Mouse (Mus musculus): ENCODE results near the gene Arf4.
"Not testable (repeated sequence)": the region's sequence is repeated elsewhere in the genome, so short reads cannot be mapped to it uniquely, and the experiment has no call there.

Arf4 gene

GRCm38 (mm10) chr14:26662488-26662887 lies 24.6 kb downstream of the Arf4 start:
- no peak for DNase-seq

- DNase-seq = no peak
Observed at GRCm38 (mm10) chr14:26663851-26664250, 26.0 kb downstream of the Arf4 start.

- no peak for DNase-seq
Observed at GRCm38 (mm10) chr14:26667991-26668370, 30.1 kb downstream of the Arf4 start.

GRCm38 (mm10) chr14:26668371-26669291 lies 30.8 kb downstream of the Arf4 start:
- DNase-seq = peak in 1 of 2 experiments; percentile 25

- peak; percentile 87 to 89 for DNase-seq
Observed at GRCm38 (mm10) chr14:26669292-26670073, 31.6 kb downstream of the Arf4 start, which contains the start of gene Pde12. Gene Pde12, minus strand, starts transcription at chr14:26669883.

- no peak for DNase-seq
Observed at GRCm38 (mm10) chr14:26670964-26671363, 33.1 kb downstream of the Arf4 start.

- not testable (repeated sequence) for DNase-seq
Observed at GRCm38 (mm10) chr14:26671870-26672615, 34.2 kb downstream of the Arf4 start.

GRCm38 (mm10) chr14:26674476-26675169 lies 36.7 kb downstream of the Arf4 start:
- DNase-seq = peak; percentile 27 to 58

- peak; percentile 57 to 65 for DNase-seq
Observed at GRCm38 (mm10) chr14:26675371-26675770, 37.5 kb downstream of the Arf4 start.

GRCm38 (mm10) chr14:26675791-26676190 lies 37.9 kb downstream of the Arf4 start:
- DNase-seq = no peak

- DNase-seq = no peak
Observed at GRCm38 (mm10) chr14:26690727-26691126, 52.9 kb downstream of the Arf4 start.

GRCm38 (mm10) chr14:26691363-26691762 lies 53.5 kb downstream of the Arf4 start:
- peak in 1 of 2 experiments; percentile 39 for DNase-seq

- no peak for DNase-seq
Observed at GRCm38 (mm10) chr14:26692974-26693373, 55.1 kb downstream of the Arf4 start, which contains the start of gene Dnah12. Gene Dnah12, plus strand, starts transcription at chr14:26693274.

- no peak for DNase-seq
Observed at GRCm38 (mm10) chr14:26697912-26698311, 60.0 kb downstream of the Arf4 start.

- not testable (repeated sequence) for DNase-seq
Observed at GRCm38 (mm10) chr14:26705246-26705645, 67.4 kb downstream of the Arf4 start.
